Mouse (Mus musculus) fat pad, adult 2 months (tissue): ENCODE results near the gene Actl6a.
"Not testable (repeated sequence)": the region's sequence is repeated elsewhere in the genome, so short reads cannot be mapped to it uniquely, and the experiment has no call there.

ENCODE experiments used
- DNase-seq: peaks from one replicate; pipeline ENCODE4 v3.0.0-alpha.2; 2011; ENCODE audit warnings: low read depth, low spot score; ENCODE audit errors: extremely low read depth

The Actl6a gene

DNA sequence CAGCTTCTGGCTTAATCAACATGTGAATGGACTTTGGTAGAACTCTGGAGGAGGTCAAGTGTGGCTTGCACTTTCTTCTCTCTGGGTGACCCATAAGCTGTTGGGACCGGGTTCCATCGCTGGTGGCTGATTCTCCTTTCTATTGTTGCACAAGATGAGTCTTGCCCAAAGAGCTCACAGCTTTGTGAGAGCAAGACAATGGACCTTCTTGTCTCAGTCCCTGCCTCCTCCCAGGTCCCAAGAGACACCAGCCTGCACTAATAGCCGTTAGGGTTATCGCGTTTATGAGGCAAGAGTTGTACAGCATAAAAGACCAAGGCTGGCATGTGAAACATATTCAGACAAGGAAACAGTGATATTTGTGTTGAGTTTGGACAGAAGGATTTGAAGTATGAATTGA lies 11.9 kb upstream of the Actl6a start:
- no peak for DNase-seq

DNA sequence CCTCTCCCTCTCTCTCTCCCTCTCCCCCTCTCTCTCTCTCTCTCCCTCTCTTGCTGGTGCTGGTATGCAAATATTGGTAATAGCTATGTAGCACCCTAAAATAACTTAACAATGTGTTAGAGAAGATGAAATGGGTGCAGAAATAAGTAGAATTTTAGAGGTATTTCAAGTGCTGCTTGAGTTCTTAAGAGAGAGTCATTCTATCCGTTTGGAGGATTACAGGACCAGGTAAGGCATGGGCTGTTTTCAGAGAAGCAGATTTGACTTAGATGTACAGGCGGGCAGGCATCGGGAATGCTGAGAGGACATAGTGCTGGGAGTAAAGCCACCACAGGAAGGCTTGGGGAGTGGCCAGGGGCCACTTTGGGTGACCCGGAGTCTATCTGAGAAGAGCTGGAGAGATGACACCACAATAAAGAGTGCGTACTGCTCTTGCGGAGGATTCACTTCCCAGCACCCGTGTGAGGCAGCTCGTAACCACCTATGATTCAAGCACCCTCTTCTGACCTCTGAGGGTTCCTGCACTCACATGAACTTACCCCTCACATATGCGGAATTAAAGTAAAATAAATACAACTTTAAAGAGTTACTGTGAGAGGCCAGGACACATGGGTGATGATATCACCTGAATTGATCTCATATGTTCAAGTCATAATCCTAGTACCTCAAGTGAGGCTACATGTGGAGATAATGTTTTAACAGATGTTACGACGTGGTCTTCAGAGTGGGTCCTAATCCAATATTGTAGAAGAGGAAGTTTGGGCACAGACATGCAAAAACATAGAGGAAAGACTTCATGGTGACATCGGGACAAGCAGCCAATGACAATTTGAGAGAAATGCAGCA lies 11.1 kb upstream of the Actl6a start:
- no peak for DNase-seq

DNA sequence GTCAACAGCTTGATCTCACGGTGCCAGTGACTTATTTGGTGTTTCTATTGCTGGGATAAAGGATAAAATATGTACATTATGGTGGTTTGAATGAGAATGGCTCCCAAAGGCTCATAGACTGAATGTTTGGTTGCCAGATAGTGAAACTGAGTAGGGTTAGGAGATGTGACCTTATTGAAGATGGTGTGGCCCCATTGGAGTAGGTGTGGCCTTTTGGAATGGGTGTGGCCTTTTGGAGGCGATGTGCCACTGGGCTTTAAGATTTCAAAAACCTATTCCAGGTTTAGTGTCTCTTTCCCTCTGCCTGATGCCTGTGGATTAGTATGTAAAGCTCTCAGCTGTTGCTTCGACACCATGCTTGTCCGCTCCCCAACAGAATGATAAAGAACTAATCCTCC lies 10.5 kb upstream of the Actl6a start:
- DNase-seq = no peak

DNA sequence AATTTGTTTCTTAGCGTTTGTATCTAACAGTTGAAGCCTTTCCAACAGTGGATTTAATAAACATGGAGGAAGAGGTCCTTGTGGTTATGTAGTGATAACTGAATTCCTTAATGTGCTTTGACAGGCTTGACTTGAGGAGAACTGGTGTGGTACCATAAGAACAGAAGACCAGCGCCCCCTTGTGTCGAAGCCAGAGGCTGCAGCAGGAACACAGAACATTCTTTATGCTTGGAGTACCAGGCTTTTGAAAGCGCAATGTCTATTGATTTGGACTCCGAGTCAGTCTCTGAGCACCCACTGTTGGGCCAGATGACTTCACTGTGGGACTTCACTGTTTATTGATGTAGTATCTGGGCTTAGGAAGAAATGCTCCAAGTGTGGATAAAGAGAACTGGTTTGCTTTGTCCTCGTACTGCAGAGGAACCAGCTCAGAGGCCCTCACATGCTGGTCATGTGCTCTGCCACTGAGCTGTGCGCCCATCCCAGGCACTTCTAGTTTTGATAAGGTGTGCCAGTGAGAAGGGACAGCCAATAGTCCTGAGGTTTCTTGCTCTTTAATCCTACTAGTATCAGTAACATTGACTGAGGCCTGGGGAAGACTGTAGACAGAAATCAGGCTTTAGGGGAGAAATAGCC lies 7.8 kb upstream of the Actl6a start:
- DNase-seq = no peak

DNA sequence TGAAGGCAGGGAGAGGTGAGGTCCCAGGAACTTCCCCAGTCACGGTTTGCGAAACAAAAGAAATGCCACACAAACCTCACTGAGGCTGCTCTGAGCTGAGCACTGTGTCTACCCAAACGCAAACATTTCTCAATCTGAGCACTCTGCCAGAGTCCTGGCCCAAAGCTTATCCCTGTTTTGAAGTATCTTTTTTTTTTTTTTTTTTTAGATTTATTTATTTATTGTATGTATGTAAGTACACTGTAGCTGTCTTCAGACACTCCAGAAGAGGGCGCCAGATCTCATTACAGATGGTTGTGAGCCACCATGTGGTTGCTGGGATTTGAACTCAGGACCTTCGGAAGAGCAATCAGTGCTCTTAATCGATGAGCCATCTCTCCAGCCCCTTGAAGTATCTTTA lies 2.1 kb upstream of the Actl6a start:
- not testable (repeated sequence) for DNase-seq

DNA sequence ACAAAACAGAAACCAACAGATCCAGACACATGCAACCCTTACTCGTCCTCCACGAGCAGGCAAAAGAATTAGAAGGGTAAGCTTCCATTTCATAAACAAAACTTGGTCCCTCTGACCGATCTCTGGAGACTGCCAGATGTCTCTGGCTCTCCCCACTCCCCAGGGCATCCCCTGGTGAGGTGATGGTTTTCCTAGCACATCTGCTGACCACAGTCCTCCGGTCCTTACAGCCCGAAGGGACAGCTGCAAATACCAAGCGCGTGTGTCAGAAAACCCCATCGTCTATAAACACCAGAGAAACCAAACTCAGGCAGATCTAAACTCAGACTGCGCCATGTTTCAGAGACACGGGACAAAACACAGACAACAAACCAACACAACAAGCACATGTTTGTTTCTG lies 1.5 kb upstream of the Actl6a start:
- not testable (repeated sequence) for DNase-seq

DNA sequence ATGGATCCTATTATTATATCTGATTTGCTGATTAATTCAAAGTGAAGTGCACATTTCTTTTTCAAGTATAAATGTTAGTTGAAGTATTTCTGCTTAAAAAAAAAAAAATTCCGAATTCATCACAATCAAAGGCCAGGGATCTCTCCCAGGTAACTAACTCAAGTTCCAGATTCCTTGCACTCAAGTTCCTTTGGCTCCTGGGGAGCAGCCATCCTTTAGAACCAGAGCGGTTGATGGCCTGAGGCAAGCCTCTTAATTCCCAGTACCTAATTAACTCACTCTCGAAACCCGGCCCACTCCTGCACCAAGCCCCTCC lies 1.9 kb downstream of the Actl6a start:
- no peak for DNase-seq

DNA sequence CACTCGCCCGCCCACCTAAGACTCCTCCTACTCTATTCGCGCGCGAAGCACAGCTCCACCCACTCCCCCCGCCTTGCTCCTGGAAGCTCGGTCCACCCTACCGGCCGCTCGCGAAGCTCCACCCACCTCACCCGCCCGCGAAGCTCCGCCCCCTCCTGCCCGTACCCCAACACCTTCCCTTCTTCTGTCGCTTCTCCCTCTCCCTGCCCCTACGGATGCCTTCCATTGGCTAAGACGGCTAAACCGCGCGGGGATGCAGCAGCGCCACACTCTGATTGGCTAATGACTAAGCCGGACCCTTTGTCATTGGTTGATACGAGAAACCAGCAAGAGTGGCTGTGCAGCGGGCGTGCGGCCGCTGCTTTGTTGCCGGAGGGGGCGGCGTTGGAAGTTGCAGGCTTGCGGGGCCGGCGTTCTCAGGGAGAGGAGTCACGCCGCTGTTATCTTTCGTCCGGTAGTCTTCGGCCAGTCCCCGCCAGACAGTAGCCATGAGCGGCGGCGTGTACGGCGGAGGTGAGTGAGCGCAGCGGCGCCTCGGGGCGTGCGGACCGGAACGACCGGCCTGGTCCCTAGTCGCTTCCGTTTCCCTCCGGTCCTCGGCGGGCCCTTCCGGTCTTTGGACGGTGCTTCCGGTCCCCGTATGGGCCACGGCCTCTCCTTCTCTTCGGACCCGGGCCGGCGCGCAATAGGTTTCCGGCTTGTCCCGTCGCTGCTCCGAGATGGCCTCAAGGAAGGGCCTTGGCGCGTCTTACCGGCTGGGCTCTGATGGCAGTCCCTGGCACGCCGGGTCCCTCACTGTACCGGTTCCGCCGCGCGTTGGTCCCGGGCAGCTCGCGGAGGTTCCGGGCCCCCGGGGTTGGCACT lies 2.5 kb downstream of the Actl6a start:
- peak; percentile 94 for DNase-seq

DNA sequence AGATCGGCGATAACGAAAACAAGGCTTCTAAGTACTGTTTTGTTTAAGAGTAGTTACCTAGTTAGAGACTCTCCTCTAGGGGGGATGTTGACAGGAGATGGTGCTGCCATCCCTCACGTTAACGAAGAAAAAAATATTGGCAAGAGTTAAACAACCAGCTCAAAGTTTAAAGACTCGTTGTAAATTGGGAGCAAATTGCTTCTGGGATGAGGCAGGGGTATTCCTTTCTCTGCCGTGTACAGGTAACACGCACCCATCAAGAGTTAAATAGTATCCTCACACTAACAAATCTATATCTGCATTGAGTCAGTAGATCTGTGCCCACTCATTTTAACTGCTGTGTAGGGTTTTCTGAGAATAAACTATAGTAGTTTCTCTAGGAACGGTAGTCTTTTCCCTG lies 3.3 kb downstream of the Actl6a start:
- no peak for DNase-seq

DNA sequence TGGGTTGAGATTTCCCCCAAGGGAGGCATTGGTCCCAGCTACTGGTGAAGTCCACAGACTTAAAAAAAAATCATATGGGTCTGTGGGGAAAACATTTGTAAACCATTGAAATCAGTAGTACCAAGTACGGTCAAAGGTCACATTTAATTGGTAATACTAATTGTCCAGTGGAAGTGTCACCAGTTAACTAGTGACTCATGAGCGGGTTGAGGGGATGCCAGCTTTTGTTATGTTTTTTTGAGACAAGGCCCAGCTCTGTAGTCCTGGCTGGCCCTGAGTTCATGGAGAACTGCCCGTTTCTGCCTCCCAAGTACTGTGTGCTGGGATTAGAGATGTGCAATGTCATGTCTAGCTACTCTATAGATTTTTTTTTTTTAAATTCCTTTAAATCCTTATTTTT lies 7.6 kb downstream of the Actl6a start:
- no peak for DNase-seq

DNA sequence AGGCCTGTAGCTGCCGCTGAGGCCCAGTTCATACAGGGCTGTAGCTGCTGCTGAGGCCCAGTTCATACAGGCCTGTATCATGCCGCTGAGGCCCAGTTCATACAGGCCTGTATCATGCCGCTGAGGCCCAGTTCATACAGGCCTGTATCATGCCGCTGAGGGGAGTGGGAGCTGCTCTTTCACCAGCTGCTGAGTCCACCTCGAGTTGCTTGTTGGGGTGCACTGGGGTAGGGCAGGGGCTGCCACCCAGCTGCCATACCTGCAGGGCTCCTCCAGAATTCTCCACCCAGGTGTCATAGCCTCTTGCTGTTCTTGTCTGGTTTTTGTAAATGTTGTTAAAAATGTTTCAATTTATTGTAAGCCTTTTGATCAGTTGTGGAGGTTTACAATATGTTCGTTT lies 11.3 kb downstream of the Actl6a start:
- not testable (repeated sequence) for DNase-seq

DNA sequence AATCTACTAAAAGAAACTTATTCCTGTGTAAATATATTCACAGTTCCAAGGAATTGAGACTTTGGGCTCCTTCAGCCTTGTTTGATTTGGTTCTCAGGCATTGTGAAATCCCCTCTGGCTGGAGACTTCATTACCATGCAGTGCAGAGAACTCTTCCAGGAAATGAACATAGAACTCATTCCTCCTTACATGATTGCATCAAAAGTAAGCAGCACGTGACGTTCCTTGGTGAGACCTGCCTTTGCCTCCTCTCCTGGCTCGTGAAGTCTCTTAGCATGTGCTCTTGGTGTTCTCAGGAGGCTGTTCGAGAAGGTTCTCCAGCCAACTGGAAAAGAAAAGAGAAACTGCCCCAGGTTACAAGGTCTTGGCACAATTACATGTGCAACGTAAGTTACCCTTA lies 12.2 kb downstream of the Actl6a start:
- DNase-seq = peak; percentile 78

DNA sequence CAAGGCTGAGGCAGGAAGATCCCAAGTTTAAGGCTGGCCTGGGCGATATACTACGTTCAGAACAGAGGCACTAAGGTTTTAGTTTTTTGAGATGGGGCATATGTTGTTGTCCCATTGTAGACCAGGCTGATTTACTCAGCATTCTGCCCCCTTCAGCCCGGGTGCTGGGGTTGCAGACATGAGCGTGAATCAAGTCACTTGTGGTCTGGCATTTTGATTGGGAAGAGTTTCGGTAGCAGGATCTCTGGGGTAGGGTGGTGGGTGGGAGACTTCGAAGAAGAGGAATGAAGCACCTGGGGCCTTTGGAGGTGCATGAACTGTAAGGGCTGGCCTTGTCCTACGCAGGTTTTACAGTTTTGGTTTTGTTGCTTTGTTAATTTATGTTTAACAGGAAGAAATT lies 18.1 kb downstream of the Actl6a start:
- no peak for DNase-seq

DNA sequence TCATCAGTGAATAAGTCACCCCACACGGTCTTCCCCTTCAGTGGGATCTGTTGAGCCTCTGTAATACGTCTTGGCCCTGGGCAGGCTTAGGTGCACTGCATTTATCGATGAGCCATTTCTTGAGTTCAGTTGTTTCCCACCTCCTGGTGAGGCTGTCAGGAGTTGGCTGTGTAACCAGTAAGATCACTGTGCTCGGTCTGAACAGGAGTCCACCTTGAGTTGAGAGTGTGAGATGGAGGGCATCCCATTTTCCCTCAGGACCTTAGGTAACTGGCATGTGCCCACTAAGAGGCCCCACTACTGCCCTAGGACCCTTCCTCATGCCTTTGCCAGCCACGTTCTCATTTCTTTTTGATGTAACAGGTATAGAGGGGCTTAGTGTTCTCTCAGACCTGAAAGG lies 19.9 kb downstream of the Actl6a start:
- no peak for DNase-seq

DNA sequence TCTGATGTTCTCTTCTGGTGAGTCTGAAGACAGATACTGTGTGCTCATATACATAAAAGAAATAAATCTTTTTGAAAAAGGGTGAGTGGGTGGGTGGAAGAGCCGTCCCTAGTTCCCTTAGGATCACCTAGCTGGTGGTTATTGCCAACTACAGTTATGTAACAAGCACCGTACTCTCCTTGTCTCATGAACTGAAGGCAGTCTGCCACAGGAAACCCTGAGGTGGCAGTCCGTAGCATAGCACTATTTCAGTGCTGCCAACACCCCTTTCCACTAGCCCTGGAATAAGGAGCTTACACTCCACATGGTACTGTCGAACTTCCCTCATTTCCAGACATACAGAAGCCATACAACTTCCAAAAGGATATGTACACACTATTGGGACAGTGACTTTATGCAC lies 21.8 kb downstream of the Actl6a start:
- DNase-seq = no peak

DNA sequence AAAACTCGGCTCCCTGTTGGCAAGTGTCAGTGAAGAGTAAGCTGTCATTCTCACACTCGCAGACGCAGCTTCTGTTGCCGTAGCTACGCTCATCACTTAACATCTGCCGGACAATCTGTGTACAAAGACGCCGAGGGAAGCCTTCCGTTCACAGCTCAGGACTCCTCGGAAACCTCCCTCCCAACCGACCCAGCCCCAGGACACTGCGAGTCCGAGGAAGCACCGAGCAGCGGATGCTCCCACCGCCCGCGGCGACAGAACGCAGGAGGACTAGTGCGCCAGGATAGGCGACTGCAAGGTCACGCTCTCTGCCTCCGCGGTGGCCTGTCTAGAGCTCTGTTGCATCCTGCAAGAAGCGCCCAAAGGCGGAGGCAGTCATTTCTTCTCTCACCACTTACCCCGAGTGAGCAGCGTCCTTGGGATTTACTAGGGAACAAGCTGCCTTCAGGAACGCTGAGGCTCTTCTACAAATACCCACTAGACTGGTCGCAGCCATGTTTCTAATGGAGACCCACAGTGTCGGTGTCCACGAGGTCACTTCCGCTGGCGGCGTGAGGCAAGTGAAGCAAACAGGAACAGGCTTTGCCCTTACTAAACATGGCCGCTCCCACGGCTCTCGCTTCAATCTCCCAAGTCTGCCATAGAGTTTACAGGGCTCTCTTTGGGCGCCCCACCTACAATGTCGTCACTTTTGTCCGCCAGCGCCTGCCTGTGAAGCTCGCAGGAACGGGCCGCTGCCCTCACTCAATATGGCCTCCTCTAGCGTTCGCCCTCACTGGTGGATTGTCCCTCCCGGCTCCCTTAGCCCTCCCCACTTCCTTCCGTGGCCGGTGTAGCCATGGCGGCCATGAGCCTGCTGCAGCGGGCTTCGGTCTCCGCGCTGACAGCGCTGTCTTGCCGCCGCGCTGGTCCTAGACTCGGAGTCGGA lies 30.4 kb downstream of the Actl6a start, which contains the start of gene Ndufb5:
Gene Ndufb5, plus strand, starts transcription at position 747 of the 928 bp plus-strand sequence.
- peak; percentile 89 for DNase-seq

DNA sequence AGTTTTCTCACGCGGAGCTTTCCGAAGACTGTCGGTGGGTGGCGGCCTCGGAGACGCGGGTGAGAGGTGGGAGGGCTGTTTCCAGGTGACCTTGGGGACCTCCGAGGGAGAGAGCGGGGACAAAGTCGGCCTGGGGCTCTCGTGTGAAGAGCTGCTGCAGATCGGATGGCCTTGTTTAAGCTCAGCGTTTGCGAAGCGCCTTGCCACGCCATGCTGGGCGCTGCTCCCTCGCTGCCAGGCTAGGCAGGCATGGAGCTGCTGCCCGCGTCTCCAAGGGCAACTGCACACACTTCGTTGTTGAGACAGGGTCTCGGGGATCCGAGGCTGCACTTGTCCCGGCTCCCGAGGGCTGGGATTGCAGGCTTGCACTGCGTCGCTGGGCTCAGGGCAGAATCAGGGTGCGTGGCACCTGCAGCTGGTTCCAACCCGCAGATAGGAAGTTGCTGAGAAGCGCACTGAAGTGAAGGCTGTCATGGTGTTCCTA lies 31.1 kb downstream of the Actl6a start, which contains the start of gene Mrpl47:
Gene Mrpl47, minus strand, starts transcription at position 434 of the 484 bp plus-strand sequence.
- no peak for DNase-seq

DNA sequence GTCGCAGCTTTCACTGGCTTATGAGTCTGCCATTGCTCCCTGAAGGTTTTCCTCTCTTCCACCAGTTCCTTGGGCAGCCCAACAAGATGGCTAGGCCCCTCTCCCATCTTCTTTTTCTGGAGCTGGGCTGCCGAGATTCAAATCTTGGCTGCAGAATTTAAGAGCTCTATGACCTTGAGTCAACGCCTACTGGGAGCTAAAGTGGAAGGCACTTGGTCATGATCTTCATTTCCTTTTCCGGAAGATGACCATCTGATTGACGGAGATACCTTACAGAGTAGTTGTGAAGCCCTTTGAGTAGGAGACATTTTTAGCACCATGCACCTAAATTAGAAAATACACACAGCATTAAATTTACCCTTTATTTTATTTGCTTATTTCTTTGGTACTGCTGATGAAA lies 32.5 kb downstream of the Actl6a start:
- no peak for DNase-seq

DNA sequence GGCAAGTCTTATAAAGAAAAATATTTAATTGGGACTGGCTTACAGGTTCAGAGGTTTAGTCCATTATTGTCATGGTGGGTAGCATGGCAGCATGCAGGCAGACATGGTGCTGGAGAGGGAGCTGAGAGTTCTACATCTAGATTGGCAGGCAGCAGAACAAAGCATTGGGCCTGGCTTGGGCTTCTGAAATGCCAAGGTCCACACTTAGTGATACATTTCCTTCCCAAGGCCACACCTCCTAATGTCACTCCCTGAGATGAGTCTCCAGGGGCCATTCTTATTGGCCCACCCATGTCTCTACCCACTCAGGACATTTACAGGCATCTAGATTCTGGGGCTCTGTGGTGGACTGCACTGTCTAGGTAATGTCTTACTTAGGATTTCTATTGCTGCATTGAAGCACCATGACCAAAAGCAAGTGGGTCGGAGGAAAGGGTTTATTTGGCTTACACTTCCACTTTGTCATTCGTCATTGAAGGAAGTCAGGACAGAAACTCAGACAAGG lies 36.2 kb downstream of the Actl6a start:
- no peak for DNase-seq

DNA sequence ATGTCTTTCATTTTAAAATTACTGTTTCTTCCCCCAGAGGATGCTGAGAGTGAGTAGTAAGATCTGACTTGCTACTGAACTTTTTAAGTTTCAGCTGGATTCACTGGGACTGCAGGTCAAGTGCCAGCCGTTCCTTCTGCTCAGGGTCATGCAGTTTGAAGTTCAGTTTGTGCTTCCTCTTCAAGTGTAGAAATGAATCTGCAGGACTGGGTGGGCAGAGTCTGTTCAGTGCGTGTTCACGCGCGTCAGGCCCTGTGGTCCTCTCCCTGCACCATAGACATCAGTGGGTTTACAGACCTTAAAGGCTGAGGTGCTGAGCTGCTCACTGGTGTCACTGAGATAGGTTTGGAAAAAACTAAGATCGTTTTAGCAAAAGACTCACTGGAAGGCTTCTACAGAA lies 38.9 kb downstream of the Actl6a start:
- no peak for DNase-seq
